Mouse (Mus musculus): Measurements from ENCODE around the gene Hspa1l. TPM values are rescaled to one million over a fixed set of nuclear protein-coding genes. Genes with fewer than 3 reads are reported as not detected.
A peak's percentile ranks its signal among the peaks of the same experiment; 100 is the strongest.
"Not testable (repeated sequence)": the region's sequence is repeated elsewhere in the genome, so short reads cannot be mapped to it uniquely, and the experiment has no call there.

Gene Hspa1l
- total and polyA plus RNA-seq, 2 experiments from 2014 or later, result 0.76 to 0.99 TPM

DNA sequence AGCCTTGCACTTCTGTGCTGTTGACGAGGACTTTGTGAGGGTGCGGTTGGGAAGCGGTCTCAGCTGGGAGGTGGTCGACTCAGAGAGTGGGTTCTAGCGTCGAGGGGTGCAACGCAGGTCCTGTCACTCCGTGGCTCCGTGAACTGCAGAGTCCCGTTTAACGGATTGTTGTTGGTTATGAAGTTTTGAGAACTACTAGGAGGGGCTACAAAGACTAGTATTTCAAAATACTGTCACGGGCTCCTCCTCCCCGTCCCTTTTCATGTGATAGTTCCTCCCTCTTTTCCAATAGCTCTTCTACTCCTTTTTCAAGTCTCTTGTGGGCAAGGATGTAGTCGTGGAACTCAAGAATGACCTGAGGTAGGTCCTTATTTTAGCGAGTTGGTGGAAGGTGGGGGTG lies 9.8 kb downstream of the Hspa1l start:
- H3K9me3 ChIP-seq (ENCODE audit: low read length), result no peaks in the 10 kb centered on the region
- peak overlapping the region; percentile 79 for H3K9ac ChIP-seq (replicated peaks; ENCODE audit: low read length)
- ATAC-seq, result no peak
- under 1% methylated on average over 15 of the region's 15 CpGs for WGBS
- H3K4me2 ChIP-seq (ENCODE audit: low read depth, low read length), result peak overlapping the region; percentile 78
- H3K4me3 ChIP-seq (ENCODE audit: low read length), result peak overlapping the region; percentile 79
- TF ChIP-seq CTCF (IDR thresholded peaks at IDR 0.05; ENCODE audit: low read depth), result no peak
- peaks cover 7% of the 10 kb centered on the region for H3K4me1 ChIP-seq (ENCODE audit: insufficient read depth, low read length)
- H3K27ac ChIP-seq, result peak overlapping the region; percentile 94; the same call in 1 of the 2 replicates
- no peaks in the 10 kb centered on the region for H3K27me3 ChIP-seq (ENCODE audit: insufficient read depth, low read length)
- DNase-seq (ENCODE audit: low spot score), result no peak
- peaks cover 16% of the 10 kb centered on the region; the same call in 1 of the 2 replicates for H3K36me3 ChIP-seq (ENCODE audit: insufficient read depth, low read length)

DNA sequence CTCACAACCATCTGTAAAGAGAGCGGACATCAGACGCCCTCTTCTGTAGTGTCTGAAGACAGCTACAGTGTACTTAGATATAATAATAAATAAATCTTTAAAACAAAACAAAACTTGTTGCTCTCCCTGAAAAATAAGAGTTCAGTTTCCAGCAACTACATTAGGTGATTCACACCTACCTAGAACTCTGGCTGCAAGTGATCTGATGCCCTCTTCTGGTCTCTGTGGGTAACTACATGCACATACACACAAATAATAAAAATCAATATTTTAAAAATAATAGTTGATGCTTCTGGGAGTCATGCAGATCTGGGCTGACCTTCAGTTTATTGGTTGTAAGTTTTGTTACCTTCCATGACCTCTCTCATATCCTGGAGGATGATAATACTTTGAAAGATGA lies 11.7 kb downstream of the Hspa1l start:
- no peaks in the 10 kb centered on the region for H3K9me3 ChIP-seq (ENCODE audit: low read length)
- no peak overlapping the region for H3K9ac ChIP-seq (replicated peaks; ENCODE audit: low read length)
- H3K4me3 ChIP-seq (ENCODE audit: low read length), result no peak overlapping the region
- no peak overlapping the region for H3K27ac ChIP-seq
- DNase-seq (ENCODE audit: low spot score) (peak; percentile 56), ATAC-seq (no peak)
- TF ChIP-seq CTCF (IDR thresholded peaks at IDR 0.05; ENCODE audit: low read depth), result peak; percentile 75
- no peak overlapping the region for H3K4me2 ChIP-seq (ENCODE audit: low read depth, low read length)
- no peaks in the 10 kb centered on the region for H3K27me3 ChIP-seq (ENCODE audit: insufficient read depth, low read length)
- H3K4me1 ChIP-seq (ENCODE audit: insufficient read depth, low read length), result peaks cover 7% of the 10 kb centered on the region
- WGBS, result 71% methylated on average over 2 of the region's 2 CpGs
- H3K36me3 ChIP-seq (ENCODE audit: insufficient read depth, low read length), result peaks cover 16% of the 10 kb centered on the region; the same call in 1 of the 2 replicates

DNA sequence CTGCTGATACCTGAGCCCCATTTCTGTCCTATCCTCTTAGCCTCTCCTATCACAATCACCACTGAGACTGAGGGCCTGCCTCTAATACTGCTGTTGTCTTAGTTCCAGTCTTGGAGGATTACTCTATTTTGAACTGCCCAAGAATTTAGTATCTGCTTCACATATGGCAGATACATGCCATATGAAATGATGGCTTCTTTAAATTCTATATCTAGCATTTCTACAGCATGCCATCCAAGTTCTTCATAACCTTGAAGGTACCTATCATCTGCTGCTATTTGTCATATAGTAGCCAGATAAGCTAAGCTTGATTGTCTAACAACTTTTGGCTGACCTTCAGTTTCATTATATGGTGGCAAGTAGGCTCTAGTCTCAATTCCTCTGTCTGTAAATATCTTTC lies 22.2 kb downstream of the Hspa1l start:
- ATAC-seq, result no peak
- Histone ChIP-seq H3K4me2 (ENCODE audit: low read depth, low read length) (no peak overlapping the region), H3K27ac (no peak overlapping the region), H3K27me3 (ENCODE audit: insufficient read depth, low read length) (no peaks in the 10 kb centered on the region), H3K36me3 (ENCODE audit: insufficient read depth, low read length) (0 out of 2 replicates have a peak, but pooled peaks cover 3% of the 10 kb centered on the region), H3K4me1 (ENCODE audit: insufficient read depth, low read length) (no peaks in the 10 kb centered on the region), H3K4me3 (ENCODE audit: low read length) (no peak overlapping the region), H3K9ac (replicated peaks; ENCODE audit: low read length) (no peak overlapping the region), H3K9me3 (ENCODE audit: low read length) (no peaks in the 10 kb centered on the region)
- no peak for TF ChIP-seq CTCF (IDR thresholded peaks at IDR 0.05; ENCODE audit: low read depth)
- no peak for DNase-seq (ENCODE audit: low spot score)

DNA sequence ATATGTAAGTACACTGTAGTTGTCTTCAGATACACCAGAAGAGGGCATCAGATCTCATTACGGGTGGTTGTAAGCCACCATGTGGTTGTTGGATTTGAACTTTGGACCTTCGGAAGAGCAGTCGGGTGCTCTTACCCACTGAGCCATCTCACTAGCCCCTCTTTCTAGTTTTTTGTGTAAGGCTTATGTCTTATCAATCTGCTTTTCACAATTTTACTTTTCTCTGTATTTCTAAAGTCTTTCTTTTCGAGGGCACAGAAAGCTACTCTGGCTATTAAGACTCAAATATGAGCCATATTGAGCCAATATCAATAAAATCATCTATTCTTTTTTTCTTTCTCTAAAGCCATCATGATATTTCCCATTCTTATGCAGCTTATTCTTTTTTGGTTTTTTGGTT lies 22.7 kb downstream of the Hspa1l start:
- H3K4me2 ChIP-seq (ENCODE audit: low read depth, low read length); H3K27me3 ChIP-seq (ENCODE audit: insufficient read depth, low read length); H3K9ac ChIP-seq (replicated peaks; ENCODE audit: low read length); H3K4me3 ChIP-seq (ENCODE audit: low read length); ATAC-seq; DNase-seq (ENCODE audit: low spot score); H3K9me3 ChIP-seq (ENCODE audit: low read length); H3K27ac ChIP-seq; H3K4me1 ChIP-seq (ENCODE audit: insufficient read depth, low read length); H3K36me3 ChIP-seq (ENCODE audit: insufficient read depth, low read length): not testable (repeated sequence)
- WGBS, result 90% methylated on average over 4 of the region's 4 CpGs

DNA sequence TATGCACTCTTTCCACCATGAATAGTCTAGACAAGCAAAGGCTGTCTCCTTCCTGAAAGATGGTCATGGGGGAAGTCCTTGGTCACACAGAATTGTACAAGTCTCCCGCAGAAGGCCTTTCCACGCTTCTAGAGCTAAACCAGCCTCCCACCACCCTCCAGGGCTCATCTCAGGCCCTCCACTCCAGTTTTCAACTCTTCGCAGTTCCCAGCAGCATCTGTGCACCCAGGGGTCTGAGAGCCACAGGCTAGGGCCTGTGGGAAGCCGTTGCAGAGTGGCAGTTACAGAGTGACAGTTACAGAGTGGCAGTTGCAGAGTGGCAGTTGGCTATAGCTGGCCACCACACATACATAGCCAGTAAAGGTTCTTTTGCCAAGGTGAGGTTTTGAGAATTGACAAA lies 23.4 kb downstream of the Hspa1l start:
- DNase-seq (ENCODE audit: low spot score); H3K27me3 ChIP-seq (ENCODE audit: insufficient read depth, low read length); ATAC-seq; H3K36me3 ChIP-seq (ENCODE audit: insufficient read depth, low read length); H3K9me3 ChIP-seq (ENCODE audit: low read length); H3K4me2 ChIP-seq (ENCODE audit: low read depth, low read length); H3K4me1 ChIP-seq (ENCODE audit: insufficient read depth, low read length); H3K9ac ChIP-seq (replicated peaks; ENCODE audit: low read length); H3K27ac ChIP-seq; H3K4me3 ChIP-seq (ENCODE audit: low read length): not testable (repeated sequence)
- WGBS, result 96% methylated on average over 4 of the region's 4 CpGs

DNA sequence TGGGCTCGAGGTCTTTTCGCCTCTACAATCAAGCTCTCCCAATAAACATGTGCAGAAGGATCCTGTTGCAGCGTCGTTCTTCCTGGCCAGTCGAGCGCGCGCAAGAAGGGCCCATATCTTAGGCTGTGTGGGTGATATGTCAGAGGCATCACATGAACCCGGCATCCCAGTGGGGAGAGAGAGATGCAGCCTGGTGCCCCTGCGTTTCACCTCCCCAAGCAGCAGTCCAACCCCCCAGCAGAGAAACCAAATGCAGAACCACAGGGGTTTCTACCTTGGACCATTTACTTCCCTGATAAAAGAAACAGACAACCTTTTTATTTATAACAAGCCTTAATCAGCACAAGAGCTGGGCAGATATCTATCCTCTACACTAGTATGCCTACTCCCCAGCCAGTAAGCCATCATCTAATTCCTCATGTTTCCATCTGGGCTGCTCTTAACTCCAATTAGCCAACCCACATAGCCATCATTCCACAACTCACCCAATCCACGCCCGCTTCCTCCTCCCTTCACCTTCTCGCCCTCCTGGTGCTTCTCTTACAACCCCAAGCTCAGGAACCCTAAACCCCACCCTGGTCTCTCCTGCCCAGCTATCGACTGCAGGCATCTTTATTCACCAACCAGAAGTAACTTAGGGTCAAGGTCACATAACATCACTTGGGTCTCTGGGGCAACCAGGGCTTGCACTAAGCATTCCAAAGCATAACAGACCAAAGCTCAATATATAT lies 24.1 kb downstream of the Hspa1l start:
- no peak overlapping the region for H3K4me2 ChIP-seq (ENCODE audit: low read depth, low read length)
- H3K27ac ChIP-seq, result no peak overlapping the region
- 83% methylated on average over 12 of the region's 14 CpGs for WGBS
- TF ChIP-seq CTCF (IDR thresholded peaks at IDR 0.05; ENCODE audit: low read depth), result no peak
- no peaks in the 10 kb centered on the region for H3K27me3 ChIP-seq (ENCODE audit: insufficient read depth, low read length)
- H3K9me3 ChIP-seq (ENCODE audit: low read length), result no peaks in the 10 kb centered on the region
- H3K4me3 ChIP-seq (ENCODE audit: low read length), result no peak overlapping the region
- no peak overlapping the region for H3K9ac ChIP-seq (replicated peaks; ENCODE audit: low read length)
- ATAC-seq (no peak), DNase-seq (ENCODE audit: low spot score) (no peak)
- no peaks in the 10 kb centered on the region for H3K36me3 ChIP-seq (ENCODE audit: insufficient read depth, low read length)
- no peaks in the 10 kb centered on the region for H3K4me1 ChIP-seq (ENCODE audit: insufficient read depth, low read length)

DNA sequence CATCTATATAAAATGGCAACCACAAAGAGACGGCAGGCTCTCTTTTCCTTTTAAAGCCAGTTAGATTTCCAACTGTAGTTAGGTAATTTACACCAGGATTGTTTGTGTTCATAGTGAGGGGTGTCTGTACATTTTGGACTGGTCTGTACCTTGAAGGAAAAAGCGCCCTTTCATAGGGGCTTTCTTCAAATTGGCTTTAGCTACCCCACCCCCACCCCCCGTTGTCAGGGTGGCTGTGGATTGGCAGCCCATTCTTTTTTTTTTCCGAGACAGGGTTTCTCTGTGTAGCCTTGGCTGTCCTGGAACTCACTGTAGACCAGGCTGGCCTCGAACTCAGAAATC lies 24.6 kb downstream of the Hspa1l start:
- H3K27me3 ChIP-seq (ENCODE audit: insufficient read depth, low read length), result no peaks in the 10 kb centered on the region
- no peaks in the 10 kb centered on the region for H3K4me1 ChIP-seq (ENCODE audit: insufficient read depth, low read length)
- H3K9ac ChIP-seq (replicated peaks; ENCODE audit: low read length), result no peak overlapping the region
- no peak for DNase-seq (ENCODE audit: low spot score)
- H3K9me3 ChIP-seq (ENCODE audit: low read length), result no peaks in the 10 kb centered on the region
- H3K4me3 ChIP-seq (ENCODE audit: low read length), result no peak overlapping the region
- WGBS, result 78% methylated on average over 5 of the region's 5 CpGs
- ATAC-seq, result no peak
- H3K36me3 ChIP-seq (ENCODE audit: insufficient read depth, low read length), result no peaks in the 10 kb centered on the region
- H3K4me2 ChIP-seq (ENCODE audit: low read depth, low read length), result no peak overlapping the region
- no peak overlapping the region for H3K27ac ChIP-seq
- no peak for TF ChIP-seq CTCF (IDR thresholded peaks at IDR 0.05; ENCODE audit: low read depth)

Measured in hindbrain, postnatal 0 days (tissue).